Mouse (Mus musculus) testis, adult 2 months (tissue): ENCODE data around the gene Rcor3. TPM values are rescaled to one million over a fixed set of nuclear protein-coding genes. Genes with fewer than 3 reads are reported as not detected.

Source experiments
- H3K27ac ChIP-seq: fragments of 200-500 bp; 2 replicates; pipeline ENCODE4 v1.5.1; 2012; ENCODE audit warnings: low read depth, low read length; ENCODE audit not compliant: control insufficient read depth, insufficient read depth
- H3K27me3 ChIP-seq: fragments of 200-500 bp; 2 replicates; pipeline ENCODE4 v1.6.1; 2012; ENCODE audit warnings: mild to moderate bottlenecking, low read length, moderate library complexity; ENCODE audit not compliant: control insufficient read depth, insufficient read depth
- H3K36me3 ChIP-seq: fragments of 200-500 bp; 2 replicates; pipeline ENCODE4 v1.6.1; 2012; ENCODE audit warnings: mild to moderate bottlenecking, low read length; ENCODE audit not compliant: control insufficient read depth, insufficient read depth
- H3K4me1 ChIP-seq: fragments of 200-500 bp; 2 replicates; pipeline ENCODE4 v1.6.1; 2012; ENCODE audit warnings: low read length; ENCODE audit not compliant: control insufficient read depth, insufficient read depth
- H3K4me3 ChIP-seq: fragments of 200-500 bp; 2 replicates; pipeline ENCODE4 v1.5.1; 2012; ENCODE audit warnings: low read depth, mild to moderate bottlenecking, low read length, moderate library complexity, mixed read lengths; ENCODE audit not compliant: control insufficient read depth
- CTCF ChIP-seq: fragments of 200-500 bp; IDR thresholded peaks from 2 replicates; pipeline ENCODE4 v1.5.1; 2012; ENCODE audit warnings: low read depth, mild to moderate bottlenecking, inconsistent platforms, low read length, moderate library complexity; ENCODE audit not compliant: control insufficient read depth, insufficient read depth, insufficient replicate concordance
- POLR2A ChIP-seq: fragments of 200-500 bp; IDR thresholded peaks from 2 replicates; pipeline ENCODE4 v1.6.1; 2012; ENCODE audit warnings: low read depth, mild to moderate bottlenecking, inconsistent platforms, low read length, moderate library complexity; ENCODE audit not compliant: control insufficient read depth
- polyA plus RNA-seq: library from polyadenylated mRNA; depleted of rRNA; stranded (reverse); fragments of >200 nt; gene quantifications from 2 replicates; pipeline ENCODE4 v1.2.3, GENCODE M21; 2012; rRNA removed

Gene Rcor3
- 116 and 122 TPM in 2 replicates for polyA plus RNA-seq

DNA sequence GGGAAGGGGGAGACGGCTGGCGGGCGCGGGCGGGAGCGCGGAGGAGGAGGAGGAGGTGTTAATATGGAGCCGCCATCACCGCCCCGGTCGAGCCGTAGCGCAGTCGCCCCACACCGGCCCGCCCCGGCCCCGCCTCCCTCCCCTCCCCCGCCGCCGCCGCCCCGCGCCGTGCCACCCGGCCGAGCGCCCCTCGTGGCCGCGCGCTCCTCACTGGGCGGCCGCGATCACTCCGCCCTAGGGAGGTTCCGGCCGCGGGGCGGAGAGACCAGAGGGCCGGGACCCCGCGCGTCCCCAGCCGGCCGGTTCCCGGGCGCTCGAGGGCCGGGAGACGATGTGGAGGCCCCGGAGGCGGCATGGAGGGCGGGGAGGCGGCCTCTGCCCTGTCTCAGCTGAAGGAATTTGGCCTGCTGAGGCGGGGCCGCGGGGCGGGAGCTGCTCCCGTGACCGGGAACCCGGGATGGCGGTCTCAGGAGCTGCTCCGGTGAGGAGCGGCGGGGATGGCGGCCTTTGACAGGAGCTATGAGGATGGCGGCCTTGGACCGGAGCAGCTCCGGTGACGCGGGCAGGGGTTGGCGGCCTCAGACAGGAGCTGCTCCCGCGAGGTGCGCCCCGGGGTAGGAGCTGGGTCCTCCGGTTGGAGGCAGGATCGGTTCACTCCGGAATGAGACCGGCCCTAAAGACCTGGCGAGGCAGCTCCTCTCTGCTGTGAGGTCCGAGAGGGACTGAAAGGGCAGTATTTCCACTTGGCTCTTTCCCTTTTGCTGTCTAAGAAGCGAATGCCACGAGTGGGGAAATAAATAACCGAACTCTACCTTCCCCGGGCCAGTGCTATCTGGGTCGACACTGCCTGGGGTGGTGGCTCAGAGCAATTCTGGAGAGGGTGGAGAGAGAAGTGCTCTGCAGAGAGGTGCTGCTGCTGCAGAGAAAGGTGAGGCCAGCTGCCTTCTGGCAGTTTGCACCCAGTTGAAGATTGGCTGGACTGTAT is at the start of gene Rcor3:
Rcor3 (minus strand) TSS at position 137 of the 985 bp plus-strand sequence.
- peaks cover 13% of the 10 kb centered on the region for H3K4me1 ChIP-seq
- no peaks in the 10 kb centered on the region for H3K27me3 ChIP-seq
- H3K4me3 ChIP-seq, result peak within 1 kb of the TSS; percentile 91
- H3K27ac ChIP-seq, result peak within 1 kb of the TSS; percentile 86
- H3K36me3 ChIP-seq, result no peaks in the 10 kb centered on the region
- no peak for TF ChIP-seq CTCF
- no peak; the same call in none of the 2 replicates for TF ChIP-seq POLR2A

DNA sequence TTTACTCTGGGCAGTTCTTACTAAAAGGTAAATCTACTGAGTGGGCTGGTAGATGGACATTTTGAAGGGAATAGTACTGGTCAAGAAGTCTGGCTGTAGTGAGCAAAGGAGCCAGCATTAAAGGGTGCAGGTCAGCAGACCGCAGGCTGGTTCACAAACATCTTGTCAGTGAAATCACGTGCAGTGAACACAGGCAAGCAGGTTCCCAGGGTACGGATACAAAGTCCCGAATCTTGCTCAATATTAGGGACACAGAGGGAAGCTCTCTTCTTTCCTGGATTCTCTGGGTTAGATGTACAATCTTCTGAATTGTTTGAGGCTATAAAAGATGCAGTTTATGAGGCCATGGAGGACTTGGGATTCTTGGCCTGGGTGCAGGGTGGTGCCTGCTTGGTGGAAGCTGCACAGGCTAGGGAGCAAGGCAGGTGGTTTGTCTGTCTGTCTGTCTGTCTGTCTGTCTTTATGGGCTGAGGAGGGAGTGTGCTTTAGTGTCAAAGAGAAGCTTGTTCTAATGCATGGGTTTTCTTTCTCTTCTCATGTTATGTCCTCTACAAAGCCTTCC is 43.9 kb upstream of the Rcor3 start:
- H3K4me3 ChIP-seq, result no peak overlapping the region
- H3K4me1 ChIP-seq, result no peaks in the 10 kb centered on the region
- H3K27me3 ChIP-seq, result no peaks in the 10 kb centered on the region
- H3K36me3 ChIP-seq, result no peaks in the 10 kb centered on the region
- TF ChIP-seq CTCF (no peak), POLR2A (no peak)
- no peak overlapping the region for H3K27ac ChIP-seq

DNA sequence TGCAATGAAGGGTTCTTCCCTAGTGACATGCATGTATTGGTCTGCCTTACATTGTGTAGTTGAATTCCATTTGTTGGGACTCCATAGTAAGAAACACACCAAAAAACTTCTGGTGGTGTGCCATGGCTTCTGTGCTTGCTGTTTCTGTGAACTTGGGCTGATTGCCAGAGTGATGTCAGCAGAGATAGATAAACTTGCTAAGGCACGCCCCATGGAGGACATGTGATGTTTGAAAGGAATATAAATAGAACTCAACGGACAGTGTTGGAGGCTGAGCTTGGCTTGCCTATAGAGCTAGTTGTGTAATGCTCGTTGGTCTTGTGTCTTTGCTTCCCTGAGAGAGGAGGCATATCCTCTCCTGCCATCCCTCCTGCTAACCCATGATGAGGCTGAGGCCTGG is 42.0 kb upstream of the Rcor3 start:
- TF ChIP-seq POLR2A (no peak), CTCF (no peak)
- no peaks in the 10 kb centered on the region for H3K4me1 ChIP-seq
- no peak overlapping the region for H3K4me3 ChIP-seq
- no peaks in the 10 kb centered on the region for H3K36me3 ChIP-seq
- no peak overlapping the region for H3K27ac ChIP-seq
- no peaks in the 10 kb centered on the region for H3K27me3 ChIP-seq

DNA sequence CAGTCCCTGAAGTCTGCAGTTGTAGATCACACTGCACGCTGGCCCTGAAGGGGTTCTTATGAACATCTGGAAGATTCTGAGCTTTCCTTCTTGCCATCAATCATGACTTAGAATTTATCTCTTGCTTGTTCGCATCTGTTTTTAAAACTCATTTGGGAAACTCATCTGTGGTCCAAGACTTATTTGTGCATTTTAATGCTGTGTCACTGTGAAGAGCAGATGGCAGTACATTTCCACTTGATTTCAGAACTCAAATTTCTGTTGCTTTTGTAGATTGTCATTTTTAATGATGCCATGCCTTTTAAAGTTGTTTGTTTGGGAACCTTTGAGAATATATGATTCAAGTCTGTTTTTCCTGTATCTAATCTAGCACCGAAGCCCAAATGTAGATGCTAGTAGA is 33.6 kb upstream of the Rcor3 start:
- H3K36me3 ChIP-seq, result no peaks in the 10 kb centered on the region
- no peak overlapping the region for H3K27ac ChIP-seq
- H3K4me3 ChIP-seq, result no peak overlapping the region
- H3K27me3 ChIP-seq, result no peaks in the 10 kb centered on the region
- TF ChIP-seq POLR2A (no peak), CTCF (no peak)
- H3K4me1 ChIP-seq, result no peaks in the 10 kb centered on the region

DNA sequence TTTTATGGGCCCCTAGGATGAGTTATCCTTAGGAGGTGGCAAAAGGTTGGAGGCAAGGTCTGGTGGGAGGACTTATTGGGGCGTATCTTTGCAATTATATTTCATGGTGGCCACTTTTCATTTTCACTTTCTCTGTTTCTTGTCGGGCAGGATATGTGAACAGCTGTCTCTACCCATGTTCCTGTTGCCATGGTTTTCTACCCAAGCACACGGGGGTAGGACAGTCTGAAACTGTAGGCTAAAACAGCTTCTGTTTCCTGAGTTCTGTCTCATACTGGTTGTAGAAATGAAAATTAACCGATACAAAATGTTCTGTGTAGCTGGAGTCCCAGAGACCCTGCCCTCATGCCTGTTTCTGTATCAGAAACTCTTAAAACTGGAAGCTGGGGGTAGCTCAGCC is 13.3 kb upstream of the Rcor3 start:
- TF ChIP-seq POLR2A (no peak), CTCF (no peak)
- no peak overlapping the region for H3K27ac ChIP-seq
- no peaks in the 10 kb centered on the region for H3K4me1 ChIP-seq
- no peaks in the 10 kb centered on the region for H3K27me3 ChIP-seq
- H3K4me3 ChIP-seq, result no peak overlapping the region
- no peaks in the 10 kb centered on the region for H3K36me3 ChIP-seq

DNA sequence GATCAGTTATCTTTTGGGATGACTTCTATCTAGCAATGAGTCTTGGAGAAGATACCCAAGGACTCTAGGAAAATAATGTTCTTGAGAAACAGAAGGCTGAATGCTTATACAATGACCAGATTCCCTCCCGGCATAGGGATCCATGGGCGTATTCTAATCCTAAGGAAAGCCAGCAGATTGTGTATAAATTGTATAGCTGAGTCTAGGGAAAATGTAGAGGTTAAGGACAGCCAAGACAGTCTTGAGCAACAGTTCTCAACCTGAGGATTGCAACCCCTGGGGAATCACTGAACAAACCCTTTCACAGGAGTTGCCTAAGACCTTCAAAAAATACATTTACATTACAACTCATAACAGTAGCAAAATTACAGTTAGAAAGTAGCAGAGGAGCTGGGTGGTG is 2.5 kb upstream of the Rcor3 start:
- H3K36me3 ChIP-seq, result no peaks in the 10 kb centered on the region
- H3K27ac ChIP-seq, result no peak overlapping the region
- H3K4me1 ChIP-seq, result peaks cover 13% of the 10 kb centered on the region
- no peaks in the 10 kb centered on the region for H3K27me3 ChIP-seq
- TF ChIP-seq CTCF (no peak), POLR2A (no peak)
- no peak overlapping the region for H3K4me3 ChIP-seq

DNA sequence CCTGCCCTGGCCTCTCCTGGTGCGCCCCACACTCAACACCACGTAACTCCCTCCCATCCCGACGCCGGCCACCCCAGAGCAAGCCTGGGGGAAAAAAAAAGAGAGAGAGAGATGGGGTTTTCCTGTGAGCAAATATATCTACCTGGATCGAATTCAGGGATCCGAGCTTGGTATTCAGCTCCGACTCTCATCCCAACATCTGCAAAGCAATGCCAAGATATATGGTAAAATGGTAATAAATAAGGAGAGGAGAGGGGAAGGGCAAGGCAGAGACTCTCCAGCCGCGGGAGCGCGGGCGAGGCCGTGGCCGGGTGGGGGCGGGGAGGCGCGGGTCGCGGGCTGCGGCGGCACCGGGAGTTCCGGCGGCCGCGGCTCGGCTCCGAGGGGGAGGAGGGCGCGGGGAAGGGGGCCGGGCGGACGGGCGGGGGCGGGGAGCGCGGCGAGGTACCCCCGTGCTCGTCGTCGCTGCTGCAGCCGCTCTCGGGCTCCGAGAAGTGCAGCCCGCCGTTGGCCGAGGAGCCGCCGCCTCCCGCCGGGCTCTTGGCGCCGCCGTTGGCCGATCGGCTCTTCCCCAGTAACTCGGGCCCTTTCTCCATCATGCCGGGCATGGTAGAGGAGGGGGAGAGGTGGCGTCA is 454 bp downstream of the Rcor3 start:
- Histone ChIP-seq H3K4me1 (peaks cover 13% of the 10 kb centered on the region), H3K36me3 (no peaks in the 10 kb centered on the region), H3K27me3 (no peaks in the 10 kb centered on the region), H3K4me3 (peak overlapping the region; percentile 91), H3K27ac (peak overlapping the region; percentile 86)
- no peak for TF ChIP-seq POLR2A
- no peak for TF ChIP-seq CTCF
